Mouse (Mus musculus): ENCODE measurements at regions not wholly inside any gene's neighbourhood (a gene's known extent, or its start where the extent isn't known, plus 50 kb on each side); places are given as distances from the start of the nearest gene placed in this dataset.
A peak's percentile ranks its signal among the peaks of the same experiment; 100 is the strongest.

GRCm38 (mm10) chr5:58497326-58497725 lies 779.6 kb downstream of the Pcdh7 start:
- no peak for DNase-seq (ENCODE audit: low read depth, low spot score)

GRCm38 (mm10) chr5:58531601-58532000 lies 813.8 kb downstream of the Pcdh7 start:
- DNase-seq (ENCODE audit: low read depth, low spot score) = no peak

- DNase-seq (ENCODE audit: low read depth, low spot score) = no peak
Measured at GRCm38 (mm10) chr5:58556770-58557169, 839.0 kb downstream of the Pcdh7 start.

- no peak for DNase-seq (ENCODE audit: low read depth, low spot score)
Measured at GRCm38 (mm10) chr5:58559816-58560215, 842.0 kb downstream of the Pcdh7 start.

- DNase-seq (ENCODE audit: low read depth, low spot score) = peak; percentile 60
Measured at GRCm38 (mm10) chr5:58599876-58600275, 882.1 kb downstream of the Pcdh7 start.

- DNase-seq (ENCODE audit: low read depth, low spot score) = no peak
Measured at GRCm38 (mm10) chr5:58621527-58621926, 903.8 kb downstream of the Pcdh7 start.
